Comparison of ENCODE assay signal across 8 mouse cellular contexts in genomic region chr4:137730134-137730533, GRCm38 (mm10).
DNase-seq lines count a peak whose midpoint lies in the region; ATAC-seq and TF ChIP-seq lines count a peak whose summit lies in the region.

No protein-coding gene starts in this region.

- ATAC-seq in intestine, embryonic 16.5 days, result peak; percentile 35
- ATAC-seq in midbrain, embryonic 11.5 days (ENCODE audit: low FRiP score), result peak; percentile 60

- H3K4me2 ChIP-seq in intestine, embryonic 16.5 days (ENCODE audit: low read depth, low read length), result no peak overlapping the region
- H3K4me2 ChIP-seq in midbrain, embryonic 11.5 days, result no peak overlapping the region

- no peaks in the 10 kb centered on the region for H3K9me3 ChIP-seq in intestine, embryonic 16.5 days (ENCODE audit: control insufficient read depth, low read length)
- no peaks in the 10 kb centered on the region for H3K9me3 ChIP-seq in midbrain, embryonic 11.5 days (ENCODE audit: control insufficient read depth, low read length)

- no peaks in the 10 kb centered on the region for H3K4me1 ChIP-seq in cortical plate, adult 2 months (ENCODE audit: control insufficient read depth, insufficient read depth, low read length)
- H3K4me1 ChIP-seq in intestine, embryonic 16.5 days (ENCODE audit: control insufficient read depth, insufficient read depth, low read length), result peaks cover 16% of the 10 kb centered on the region
- peaks cover 28% of the 10 kb centered on the region for H3K4me1 ChIP-seq in midbrain, embryonic 11.5 days (ENCODE audit: control insufficient read depth, insufficient read depth, low read length)

- peaks cover 29% of the 10 kb centered on the region for H3K27me3 ChIP-seq in intestine, embryonic 16.5 days (replicated peaks; ENCODE audit: control insufficient read depth, insufficient read depth, low read length)
- H3K27me3 ChIP-seq in midbrain, embryonic 11.5 days (ENCODE audit: control insufficient read depth, insufficient read depth, low read length), result peaks cover 11% of the 10 kb centered on the region

- 21% methylated on average over 3 of the region's 3 CpGs for WGBS in intestine, embryonic 16.5 days
- 22% methylated on average over 3 of the region's 3 CpGs for whole genome bisulfite sequencing in midbrain, embryonic 11.5 days

- peak; percentile 96 for TF ChIP-seq CTCF in cortical plate, adult 2 months (IDR thresholded peaks at IDR 0.05; ENCODE audit: extremely low read depth, insufficient read depth, low read length)

- H3K4me3 ChIP-seq in cortical plate, adult 2 months (ENCODE audit: insufficient read depth, low read length), result no peak overlapping the region
- no peak overlapping the region for H3K4me3 ChIP-seq in intestine, embryonic 16.5 days (ENCODE audit: low read length)
- no peak overlapping the region for H3K4me3 ChIP-seq in midbrain, embryonic 11.5 days (ENCODE audit: low read depth, low read length)

- H3K9ac ChIP-seq in intestine, embryonic 16.5 days (ENCODE audit: low read depth, low read length), result no peak overlapping the region
- no peak overlapping the region for H3K9ac ChIP-seq in midbrain, embryonic 11.5 days (ENCODE audit: low read length)

- no peak overlapping the region for H3K27ac ChIP-seq in cortical plate, adult 2 months (ENCODE audit: insufficient read depth, low read length)
- H3K27ac ChIP-seq in intestine, embryonic 16.5 days (ENCODE audit: low read length), result no peak overlapping the region
- H3K27ac ChIP-seq in midbrain, embryonic 11.5 days (ENCODE audit: low read depth, low read length), result no peak overlapping the region

- TF ChIP-seq POLR2A in cortical plate, adult 2 months (IDR thresholded peaks at IDR 0.05; ENCODE audit: extremely low read depth, insufficient read depth, low read length), result no peak

- H3K36me3 ChIP-seq in intestine, embryonic 16.5 days (ENCODE audit: control insufficient read depth, insufficient read depth, low read length), result no peaks in the 10 kb centered on the region
- no peaks in the 10 kb centered on the region for H3K36me3 ChIP-seq in midbrain, embryonic 11.5 days (ENCODE audit: control insufficient read depth, insufficient read depth, low read length)

- intact Hi-C loops in left cerebral cortex, postnatal 14 days (cut with DNase I), result loop anchor here (1.0 to 10.0 kb wide), 3 partner anchors 66 to 225 kb away; partner anchors contain the start of gene Alpl

- peak; percentile 81 for DNase-seq in adrenal gland, adult 8-10 months
- peak; percentile 74 to 77 for DNase-seq in gastrocnemius, adult 8-10 months (ENCODE audit: low spot score in 2 of 2)
- peak; percentile 89 to 92 for DNase-seq in left cerebral cortex, postnatal 14 days (ENCODE audit: low spot score in 2 of 2)
- DNase-seq in midbrain, embryonic 11.5 days (ENCODE audit: low spot score, missing footprints), result peak; percentile 96
- DNase-seq in right cerebral cortex, postnatal 4 days, result peak; percentile 97
- peak; percentile 84 to 89 for DNase-seq in urinary bladder, postnatal 36 days (ENCODE audit: low spot score in 2 of 2)
